Mouse (Mus musculus) intestine, embryonic 14.5 days (tissue): ENCODE data around the gene Clstn3. TPM values are rescaled to one million over a fixed set of nuclear protein-coding genes. Genes with fewer than 3 reads are reported as not detected.
"Not testable (repeated sequence)": the region's sequence is repeated elsewhere in the genome, so short reads cannot be mapped to it uniquely, and the experiment has no call there.

Source experiments
- ATAC-seq: fragments of 200-750 bp; cut with Nextera tagmentation; replicated peaks from 2 replicates; pipeline ENCODE4 v1.8.0; 2017; ENCODE audit warnings: low read depth, moderate number of reproducible peaks, moderate TSS enrichment, moderate library complexity; ENCODE audit not compliant: low FRiP score, low TSS enrichment
- DNase-seq: peaks from one replicate; pipeline ENCODE4 v3.0.0-alpha.2; 2018; ENCODE audit warnings: low spot score
- H3K27ac ChIP-seq: fragments of 300-500 bp; sonication (generic); 2 replicates; pipeline ENCODE4 v1.5.1; 2014; ENCODE audit warnings: low read depth, mild to moderate bottlenecking, control low read depth
- H3K27me3 ChIP-seq: fragments of 300-500 bp; sonication (generic); replicated peaks from 2 replicates; pipeline ENCODE4 v1.6.1; 2014; ENCODE audit warnings: low read length, control low read depth; ENCODE audit not compliant: control insufficient read depth, insufficient read depth
- H3K36me3 ChIP-seq: fragments of 300-500 bp; sonication (generic); 2 replicates; pipeline ENCODE4 v1.6.1; 2014; ENCODE audit warnings: low read length, control low read depth; ENCODE audit not compliant: control insufficient read depth, insufficient read depth
- H3K4me1 ChIP-seq: fragments of 300-500 bp; sonication (generic); replicated peaks from 2 replicates; pipeline ENCODE4 v1.6.1; 2014; ENCODE audit warnings: low read length, control low read depth, mixed read lengths; ENCODE audit not compliant: control insufficient read depth, insufficient read depth
- H3K4me2 ChIP-seq: fragments of 300-500 bp; sonication (generic); 2 replicates; pipeline ENCODE4 v1.6.1; 2014; ENCODE audit warnings: low read length
- H3K4me3 ChIP-seq: fragments of 300-500 bp; sonication (generic); 2 replicates; pipeline ENCODE4 v1.5.1; 2014; ENCODE audit warnings: low read depth, low read length, control low read depth, mixed read lengths
- H3K9ac ChIP-seq: fragments of 300-500 bp; sonication (generic); 2 replicates; pipeline ENCODE4 v1.6.1; 2014; ENCODE audit warnings: mild to moderate bottlenecking, low read length
- H3K9me3 ChIP-seq: fragments of 300-500 bp; sonication (generic); 2 replicates; pipeline ENCODE4 v1.6.1; 2016; ENCODE audit warnings: low read length, control low read depth; ENCODE audit not compliant: control insufficient read depth
- WGBS: fragments of 180-500 bp; shearing (Covaris S2); extraction: QIAGEN DNeasy Blood & Tissue Kit; methylation state at CpG from one replicate; pipeline ENCODE4 v1.1.7; 2014; 5-methylcytosine and 5-hydroxymethylcytosine counted together
- polyA plus RNA-seq: library from polyadenylated mRNA; unstranded; fragments of >200 nt; fragmentation: Nextera tagmentation; extraction: Ambion mirVana; gene quantifications from 2 replicates; pipeline ENCODE4 v1.2.1, GENCODE M21; 2014

Clstn3 gene
- polyA plus RNA-seq, 1 experiment from 2014 or later: 4.7 TPM

- Histone ChIP-seq H3K9me3 (no peaks in the 10 kb centered on the region), H3K36me3 (peaks cover 70% of the 10 kb centered on the region), H3K27ac (no peak overlapping the region), H3K27me3 (no peaks in the 10 kb centered on the region), H3K4me3 (no peak overlapping the region), H3K9ac (no peak overlapping the region), H3K4me2 (no peak overlapping the region), H3K4me1 (no peaks in the 10 kb centered on the region)
- DNase-seq (no peak), ATAC-seq (no peak)
These were observed 57.4 kb downstream of the Clstn3 start for GRCm38 (mm10) chr6:124407180-124407579.

GRCm38 (mm10) chr6:124406326-124406725, 58.3 kb downstream of the Clstn3 start:
- no peaks in the 10 kb centered on the region for H3K4me1 ChIP-seq
- WGBS: 94% methylated on average over 10 of the region's 10 CpGs
- ATAC-seq (no peak), DNase-seq (no peak)
- peaks cover 70% of the 10 kb centered on the region for H3K36me3 ChIP-seq
- no peak overlapping the region for H3K4me3 ChIP-seq
- H3K27me3 ChIP-seq: no peaks in the 10 kb centered on the region
- no peak overlapping the region for H3K9ac ChIP-seq
- H3K4me2 ChIP-seq: no peak overlapping the region
- H3K9me3 ChIP-seq: no peaks in the 10 kb centered on the region
- no peak overlapping the region for H3K27ac ChIP-seq

GRCm38 (mm10) chr6:124399738-124400137, 64.9 kb downstream of the Clstn3 start:
- Histone ChIP-seq H3K4me1 (no peaks in the 10 kb centered on the region), H3K9ac (no peak overlapping the region), H3K4me2 (no peak overlapping the region), H3K27me3 (no peaks in the 10 kb centered on the region), H3K9me3 (no peaks in the 10 kb centered on the region), H3K27ac (no peak overlapping the region), H3K36me3 (peaks cover 83% of the 10 kb centered on the region), H3K4me3 (no peak overlapping the region)
- WGBS: 94% methylated on average over 6 of the region's 6 CpGs
- no peak for DNase-seq
- no peak for ATAC-seq

GRCm38 (mm10) chr6:124394991-124395390, 69.6 kb downstream of the Clstn3 start:
- H3K36me3 ChIP-seq: peaks cover 38% of the 10 kb centered on the region
- not testable (repeated sequence) for ATAC-seq, H3K27me3 ChIP-seq, H3K4me1 ChIP-seq, H3K4me3 ChIP-seq, H3K27ac ChIP-seq, H3K9ac ChIP-seq, H3K9me3 ChIP-seq, H3K4me2 ChIP-seq, DNase-seq
- 97% methylated on average over 3 of the region's 3 CpGs for WGBS

Other genes with a start within 250 kb of the Clstn3 start
- not detected in 2 replicates for gene Vmn2r27, start 232.9 kb downstream of the Clstn3 start, polyA plus RNA-seq
- 0.07 and 0.19 TPM in 2 replicates for gene Cd163, start 160.1 kb downstream of the Clstn3 start, polyA plus RNA-seq
- gene Pex5, start 49.7 kb downstream of the Clstn3 start, polyA plus RNA-seq: 34.0 and 37.8 TPM in 2 replicates
- gene C1rl, start 28.3 kb upstream of the Clstn3 start, polyA plus RNA-seq: 0.92 and 1.1 TPM in 2 replicates
- 1.7 and 1.8 TPM in 2 replicates for gene C1ra, start 47.6 kb upstream of the Clstn3 start, polyA plus RNA-seq
- 1.3 and 1.6 TPM in 2 replicates for gene C1s1, start 77.6 kb upstream of the Clstn3 start, polyA plus RNA-seq
- not detected in 2 replicates for gene C1rb, start 105.5 kb upstream of the Clstn3 start, polyA plus RNA-seq
- not detected in 2 replicates for gene C1s2, start 171.3 kb upstream of the Clstn3 start, polyA plus RNA-seq
- gene Lpcat3, start 198.2 kb upstream of the Clstn3 start, polyA plus RNA-seq: 75.5 and 79.8 TPM in 2 replicates
- 248 and 249 TPM in 2 replicates for gene Emg1, start 247.4 kb upstream of the Clstn3 start, polyA plus RNA-seq
- 414 and 436 TPM in 2 replicates for gene Phb2, start 247.5 kb upstream of the Clstn3 start, polyA plus RNA-seq